Mouse (Mus musculus): ENCODE measurements around the gene Gm37419. TPM values are rescaled to one million over a fixed set of nuclear protein-coding genes. Genes with fewer than 3 reads are reported as not detected.

Gm37419 gene
- total RNA-seq (2021) = not detected

- DNase-seq = peak; percentile 86 to 89
These were observed at the start of gene Gm37419, which contains the start of gene Bcl6 for GRCm38 (mm10) chr16:23988466-23989208. Gene Gm37419, plus strand, starts transcription at chr16:23988482. Gene Bcl6, minus strand, starts transcription at chr16:23988852.

DNA sequence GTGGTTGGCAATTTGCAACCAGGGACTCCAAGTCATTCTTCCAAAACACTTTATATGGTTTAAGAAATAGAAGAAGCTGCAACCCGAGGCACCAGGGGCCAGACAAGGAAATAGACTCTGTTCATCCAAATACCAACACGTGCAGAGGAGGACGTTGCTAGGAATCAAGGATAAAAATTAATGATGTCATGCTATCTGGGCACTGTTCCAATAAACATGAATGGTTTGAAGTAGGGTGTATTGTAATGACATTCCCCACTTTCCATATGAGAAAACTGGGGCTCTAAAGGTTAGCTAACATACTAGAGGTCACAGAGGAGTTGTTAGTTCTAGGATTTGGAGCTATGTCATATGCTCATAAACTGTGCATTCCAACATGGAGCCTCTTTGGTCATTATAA lies 43.5 kb upstream of the Gm37419 start:
- no peak for DNase-seq

- no peak for DNase-seq
These were observed 40.6 kb upstream of the Gm37419 start for GRCm38 (mm10) chr16:23947654-23948053.

DNA sequence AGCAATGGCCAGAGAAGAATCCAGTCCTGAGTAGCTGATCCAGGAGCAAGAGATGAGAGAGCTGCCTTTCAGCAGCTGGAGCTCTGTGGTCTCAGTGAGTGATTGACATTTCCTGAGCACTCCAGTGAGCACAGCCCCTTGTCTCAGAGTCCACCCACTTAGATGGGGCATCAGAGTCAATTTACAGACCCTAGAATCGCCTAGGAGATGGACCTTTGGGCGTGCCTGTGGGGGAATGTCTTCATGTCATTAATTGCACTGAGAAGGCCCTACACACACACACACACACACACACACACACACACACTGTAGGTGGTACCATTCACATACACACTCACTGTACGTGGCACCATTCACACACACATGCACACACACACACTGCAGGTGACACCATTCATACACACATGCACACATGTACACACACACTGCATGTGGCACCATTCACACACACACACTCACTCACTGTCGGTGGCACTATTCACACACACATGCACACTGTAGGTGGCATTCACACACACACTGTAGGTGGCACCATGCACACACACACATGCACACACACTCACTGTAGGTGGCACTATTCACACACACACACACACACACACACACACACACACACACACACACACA lies 36.1 kb upstream of the Gm37419 start:
- no peak for DNase-seq

- no peak for DNase-seq
These were observed 34.9 kb upstream of the Gm37419 start for GRCm38 (mm10) chr16:23953189-23953958.

GRCm38 (mm10) chr16:23953959-23954260 lies 34.4 kb upstream of the Gm37419 start:
- no peak for DNase-seq

DNA sequence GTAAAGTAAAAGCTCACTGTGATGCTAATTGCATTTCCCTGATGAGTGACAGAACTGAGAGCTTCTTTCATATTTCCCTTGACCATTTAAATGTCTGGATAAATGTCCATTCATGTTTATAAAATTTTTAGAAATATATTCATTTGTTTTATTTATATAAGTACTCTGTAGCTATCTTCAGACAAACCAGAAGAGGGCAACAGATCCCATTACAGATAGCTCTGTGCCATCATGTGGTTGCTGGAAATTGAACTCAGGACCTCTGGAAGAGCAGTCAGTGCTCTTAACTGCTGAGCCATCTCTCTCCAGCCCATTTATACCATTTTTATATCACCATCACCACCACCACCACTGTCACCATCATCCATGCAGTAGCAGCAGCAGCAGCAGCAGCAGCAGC lies 29.3 kb upstream of the Gm37419 start:
- no peak for DNase-seq

- no peak for DNase-seq
These were observed 25.9 kb upstream of the Gm37419 start for GRCm38 (mm10) chr16:23962401-23962800.

GRCm38 (mm10) chr16:23963896-23964668 lies 24.2 kb upstream of the Gm37419 start:
- no peak for DNase-seq

- DNase-seq = no peak
These were observed 23.4 kb upstream of the Gm37419 start for GRCm38 (mm10) chr16:23964706-23965367.

DNA sequence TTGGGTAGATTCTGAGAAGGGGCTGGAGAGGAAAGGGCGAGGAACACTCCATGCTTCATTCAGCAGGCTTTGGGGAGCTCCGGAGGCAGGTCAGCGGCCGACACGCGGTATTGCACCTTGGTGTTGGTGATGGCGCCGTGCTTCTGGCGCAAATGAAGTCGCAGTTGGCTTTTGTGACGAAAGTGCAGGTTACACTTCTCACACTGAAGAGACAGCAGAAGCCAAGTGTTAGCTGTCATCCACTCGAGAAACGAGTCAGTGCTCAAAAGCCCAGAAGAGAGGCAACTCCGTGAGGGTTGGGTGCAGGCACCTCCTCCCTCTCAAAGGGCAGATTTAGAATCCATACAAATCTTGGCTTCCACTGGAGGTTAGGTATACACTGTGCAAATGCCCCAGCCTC lies 22.2 kb upstream of the Gm37419 start:
- no peak for DNase-seq

DNA sequence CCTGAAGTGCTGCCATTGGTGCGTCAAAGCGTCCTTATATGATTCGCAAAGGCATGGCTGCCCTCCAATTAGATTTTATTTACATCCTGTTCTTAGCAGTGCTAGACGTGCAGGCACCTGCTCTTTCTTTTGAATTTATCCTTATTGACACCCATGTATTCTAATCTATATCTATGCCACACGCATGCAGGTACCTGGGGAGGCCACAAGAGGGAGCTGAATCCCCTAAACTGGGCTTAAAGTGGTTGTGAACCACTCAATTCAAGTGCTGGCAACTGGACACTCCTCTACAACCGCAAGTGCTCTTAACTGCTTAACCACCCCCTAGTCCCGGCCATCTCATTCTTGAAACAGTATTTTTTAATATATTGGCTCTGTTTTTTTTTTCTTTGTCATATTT lies 21.0 kb upstream of the Gm37419 start:
- DNase-seq = no peak

- no peak for DNase-seq
These were observed 19.4 kb upstream of the Gm37419 start for GRCm38 (mm10) chr16:23968888-23969287.

GRCm38 (mm10) chr16:23969919-23970318 lies 18.4 kb upstream of the Gm37419 start:
- no peak for DNase-seq

DNA sequence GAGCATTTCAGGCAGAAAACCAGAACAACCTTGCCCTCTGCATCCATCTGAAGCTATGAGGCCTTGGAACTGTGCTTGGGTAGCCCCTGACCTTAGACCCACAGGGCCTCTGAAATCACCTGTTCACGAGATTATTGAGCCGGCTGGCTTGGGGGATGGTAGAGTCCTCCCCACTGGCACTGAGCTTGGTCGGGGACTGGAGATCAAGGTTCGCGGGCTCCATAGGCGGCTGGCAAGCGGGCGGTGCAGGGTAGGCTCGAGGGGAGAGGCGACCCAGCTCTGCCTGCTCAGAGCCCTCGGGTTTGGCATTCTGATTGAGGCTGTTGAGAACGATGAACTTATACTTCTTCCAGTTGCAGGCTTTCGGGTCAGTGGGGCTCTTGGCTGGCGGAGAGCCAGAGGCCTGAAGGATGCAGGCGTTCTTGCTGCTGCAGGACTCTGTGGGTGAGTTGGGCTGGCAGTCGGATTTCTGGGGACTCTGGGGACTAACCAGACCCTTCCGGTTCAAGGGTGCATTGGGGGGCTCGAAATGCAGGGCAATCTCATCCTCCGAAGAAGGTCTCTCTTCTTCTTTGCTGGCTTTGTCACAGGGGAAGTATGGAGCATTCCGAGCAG lies 16.0 kb upstream of the Gm37419 start:
- no peak for DNase-seq

- no peak for DNase-seq
These were observed 15.4 kb upstream of the Gm37419 start for GRCm38 (mm10) chr16:23972901-23973300.

DNA sequence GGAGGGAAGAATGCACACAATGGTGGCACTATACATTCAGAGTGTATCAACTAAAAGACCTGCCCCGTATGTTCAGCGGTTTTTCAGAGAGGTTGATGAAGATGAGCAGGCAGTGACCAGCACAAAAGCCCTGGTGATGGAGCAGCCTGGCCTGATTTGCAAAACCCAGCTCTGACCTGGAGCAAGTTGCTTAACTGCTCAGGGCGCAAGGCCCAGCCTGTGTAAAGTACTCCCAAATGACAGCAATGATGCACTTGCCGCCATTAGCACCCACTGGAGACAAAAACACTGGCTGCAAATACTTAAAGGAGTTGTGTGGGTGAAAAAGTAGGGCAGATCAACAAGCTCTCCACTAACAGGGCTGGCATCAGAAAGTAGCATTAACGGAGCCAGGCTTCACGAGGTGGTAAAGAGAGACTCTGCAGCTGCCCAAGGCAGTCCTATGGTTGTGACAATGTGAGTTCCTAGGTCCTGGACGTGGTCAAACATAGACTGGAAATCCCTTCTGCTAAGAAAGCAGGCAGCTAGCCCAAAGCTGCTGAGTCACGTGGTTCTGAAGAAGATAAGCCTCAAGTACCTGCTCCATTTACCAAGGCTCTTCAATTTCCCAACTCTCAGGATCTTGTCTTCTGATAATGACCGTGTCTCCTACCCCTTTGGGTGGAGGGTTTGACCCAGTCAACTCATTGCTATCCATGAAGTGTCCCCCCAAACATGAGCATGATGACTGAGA lies 14.5 kb upstream of the Gm37419 start:
- no peak for DNase-seq

- DNase-seq = no peak
These were observed 12.1 kb upstream of the Gm37419 start for GRCm38 (mm10) chr16:23976196-23976595.

GRCm38 (mm10) chr16:23977732-23978131 lies 10.6 kb upstream of the Gm37419 start:
- DNase-seq = no peak

DNA sequence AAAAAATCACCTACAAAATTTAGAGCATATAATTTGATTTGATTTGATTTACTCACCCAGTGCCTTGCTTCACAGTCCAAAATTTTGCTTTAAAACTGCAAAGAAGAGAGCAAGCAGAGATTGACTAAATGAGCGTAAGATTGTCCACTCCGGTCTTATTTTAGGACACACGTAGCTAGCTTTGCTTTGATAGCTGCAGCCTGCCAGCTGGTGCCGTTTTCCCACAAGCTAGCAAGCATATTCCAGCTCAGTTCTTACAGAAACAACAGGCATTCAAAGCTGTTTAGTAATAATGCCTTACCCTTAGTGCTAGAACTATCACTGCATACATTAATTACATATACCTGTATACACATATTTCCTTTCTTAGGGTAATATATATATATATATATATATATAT lies 9.8 kb upstream of the Gm37419 start:
- DNase-seq = no peak

GRCm38 (mm10) chr16:23979446-23979845 lies 8.8 kb upstream of the Gm37419 start:
- DNase-seq = no peak

All from layer of hippocampus, postnatal 36 days (tissue).